Mouse (Mus musculus) C2C12 (cell line): ENCODE measurements at regions not wholly inside any gene's neighbourhood (a gene's known extent, or its start where the extent isn't known, plus 50 kb on each side); places are given as distances from the start of the nearest gene placed in this dataset.

Experiments
- H3K27me3 ChIP-seq: one replicate; pipeline ENCODE4 v1.6.1; 2011; ENCODE audit not compliant: control insufficient read depth, insufficient read depth, insufficient read length
- H3K36me3 ChIP-seq: one replicate; pipeline ENCODE4 v1.6.1; 2011; ENCODE audit not compliant: control insufficient read depth, insufficient read depth
- H3K4me3 ChIP-seq: one replicate; pipeline ENCODE4 v1.5.1; 2011; ENCODE audit warnings: mild to moderate bottlenecking, control low read depth; ENCODE audit not compliant: poor library complexity, insufficient read depth, severe bottlenecking
- H3K79me2 ChIP-seq: one replicate; pipeline ENCODE4 v1.6.1; 2011; ENCODE audit not compliant: control insufficient read depth, insufficient read depth
- H3K79me3 ChIP-seq: one replicate; pipeline ENCODE4 v1.6.1; 2011; ENCODE audit warnings: low read depth, control low read depth
- H3ac ChIP-seq: one replicate; pipeline ENCODE3; 2011; ENCODE audit warnings: low read depth; ENCODE audit not compliant: control insufficient read depth, insufficient read length
- CEBPB ChIP-seq: IDR thresholded peaks from one replicate; pipeline ENCODE4 v1.6.1; 2011; ENCODE audit warnings: low read depth, mild to moderate bottlenecking, control low read depth, moderate library complexity
- CTCF ChIP-seq: IDR thresholded peaks from one replicate; pipeline ENCODE4 v1.5.1; 2011; ENCODE audit not compliant: control insufficient read depth, insufficient read depth, insufficient read length
- FOSL1 ChIP-seq: IDR thresholded peaks from one replicate; pipeline ENCODE4 v1.8.0; 2011; ENCODE audit warnings: mild to moderate bottlenecking, low read length; ENCODE audit not compliant: poor library complexity, insufficient read depth, severe bottlenecking
- MAX ChIP-seq: IDR thresholded peaks from one replicate; pipeline ENCODE4 v1.6.1; 2011; ENCODE audit warnings: mild to moderate bottlenecking, control low read depth
- MYOD1 ChIP-seq: IDR thresholded peaks from one replicate; pipeline ENCODE4 v1.6.1; 2011; ENCODE audit warnings: low read depth; ENCODE audit not compliant: control insufficient read depth, insufficient read length
- MYOG ChIP-seq: IDR thresholded peaks from one replicate; pipeline ENCODE4 v1.6.1; 2011; ENCODE audit not compliant: control insufficient read depth, insufficient read length; ENCODE audit errors: extremely low read depth
- USF1 ChIP-seq: IDR thresholded peaks from one replicate; pipeline ENCODE4 v1.6.1; 2011; ENCODE audit warnings: low read depth, mild to moderate bottlenecking, control low read depth, moderate library complexity

- no peaks in the 10 kb centered on the region for H3K36me3 ChIP-seq
- no peak overlapping the region for H3ac ChIP-seq
- TF ChIP-seq FOSL1 (no peak), CEBPB (no peak), MAX (no peak), MYOD1 (no peak), CTCF (no peak)
- H3K27me3 ChIP-seq: no peaks in the 10 kb centered on the region
- H3K4me3 ChIP-seq: no peak overlapping the region
- H3K79me2 ChIP-seq: no peaks in the 10 kb centered on the region
- H3K79me3 ChIP-seq: no peaks in the 10 kb centered on the region
These were observed 591.3 kb upstream of the Fat1 start for GRCm38 (mm10) chr8:44343924-44344323.

- no peaks in the 10 kb centered on the region for H3K79me2 ChIP-seq
- no peak overlapping the region for H3ac ChIP-seq
- H3K79me3 ChIP-seq: no peaks in the 10 kb centered on the region
- no peak for TF ChIP-seq MYOD1
- TF ChIP-seq CTCF: no peak
- TF ChIP-seq USF1: no peak
- no peak for TF ChIP-seq MYOG
- H3K4me3 ChIP-seq: no peak overlapping the region
- H3K36me3 ChIP-seq: no peaks in the 10 kb centered on the region
- H3K27me3 ChIP-seq: no peaks in the 10 kb centered on the region
These were observed 587.8 kb upstream of the Fat1 start for GRCm38 (mm10) chr8:44347412-44347811.

GRCm38 (mm10) chr8:44373987-44374386, 561.3 kb upstream of the Fat1 start:
- TF ChIP-seq MYOG (no peak), CEBPB (no peak), FOSL1 (no peak), MAX (no peak), CTCF (no peak), USF1 (no peak), MYOD1 (no peak)
- no peaks in the 10 kb centered on the region for H3K27me3 ChIP-seq
- H3K4me3 ChIP-seq: no peak overlapping the region
- H3ac ChIP-seq: no peak overlapping the region
- no peaks in the 10 kb centered on the region for H3K79me2 ChIP-seq
- H3K36me3 ChIP-seq: no peaks in the 10 kb centered on the region
- no peaks in the 10 kb centered on the region for H3K79me3 ChIP-seq

GRCm38 (mm10) chr8:44377731-44378130, 557.5 kb upstream of the Fat1 start:
- no peak for TF ChIP-seq MAX
- no peak for TF ChIP-seq MYOD1
- no peak for TF ChIP-seq MYOG
- TF ChIP-seq USF1: no peak
- TF ChIP-seq CEBPB: no peak
- TF ChIP-seq FOSL1: no peak
- no peak for TF ChIP-seq CTCF
- no peaks in the 10 kb centered on the region for H3K79me2 ChIP-seq

DNA sequence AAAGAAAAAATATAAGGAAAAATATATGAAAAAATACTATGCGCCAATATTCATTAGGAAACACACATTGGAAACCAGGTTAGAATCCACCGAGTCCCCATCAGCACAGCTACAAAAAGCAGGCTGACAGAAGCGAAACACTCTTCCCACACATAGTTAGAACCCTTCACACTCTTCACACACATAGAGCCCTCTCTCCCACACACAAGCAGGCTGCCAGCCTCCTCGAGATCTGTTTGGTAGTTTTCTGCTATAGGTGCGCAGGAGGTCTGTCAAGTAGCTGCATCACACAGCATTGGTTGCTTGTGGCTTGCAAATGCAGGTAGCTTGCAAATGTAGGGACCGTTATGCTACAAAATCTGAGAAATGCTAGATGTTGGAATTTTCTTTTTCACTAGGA, 526.8 kb upstream of the Fat1 start:
- Histone ChIP-seq H3K36me3 (no peaks in the 10 kb centered on the region), H3ac (no peak overlapping the region), H3K79me2 (no peaks in the 10 kb centered on the region), H3K79me3 (no peaks in the 10 kb centered on the region), H3K4me3 (no peak overlapping the region), H3K27me3 (no peaks in the 10 kb centered on the region)
- no peak for TF ChIP-seq MAX
- no peak for TF ChIP-seq CTCF
- TF ChIP-seq FOSL1: no peak

More at GRCm38 (mm10) chr8:44377731-44378130, 557.5 kb upstream of the Fat1 start:
- no peaks in the 10 kb centered on the region for H3K27me3 ChIP-seq
- H3K79me3 ChIP-seq: no peaks in the 10 kb centered on the region
- H3K4me3 ChIP-seq: no peak overlapping the region
- no peak overlapping the region for H3ac ChIP-seq
- no peaks in the 10 kb centered on the region for H3K36me3 ChIP-seq

- Histone ChIP-seq H3K79me3 (no peaks in the 10 kb centered on the region), H3K4me3 (no peak overlapping the region), H3ac (no peak overlapping the region), H3K27me3 (no peaks in the 10 kb centered on the region), H3K79me2 (no peaks in the 10 kb centered on the region), H3K36me3 (no peaks in the 10 kb centered on the region)
- no peak for TF ChIP-seq CTCF
- TF ChIP-seq CEBPB: no peak
- TF ChIP-seq MAX: no peak
- TF ChIP-seq MYOD1: no peak
- TF ChIP-seq MYOG: no peak
- TF ChIP-seq USF1: no peak
- TF ChIP-seq FOSL1: no peak
These were observed 525.0 kb upstream of the Fat1 start for GRCm38 (mm10) chr8:44410261-44410660.
